Mouse (Mus musculus): ENCODE measurements at regions not wholly inside any gene's neighbourhood (a gene's known extent, or its start where the extent isn't known, plus 50 kb on each side); places are given as distances from the start of the nearest gene placed in this dataset.

DNA sequence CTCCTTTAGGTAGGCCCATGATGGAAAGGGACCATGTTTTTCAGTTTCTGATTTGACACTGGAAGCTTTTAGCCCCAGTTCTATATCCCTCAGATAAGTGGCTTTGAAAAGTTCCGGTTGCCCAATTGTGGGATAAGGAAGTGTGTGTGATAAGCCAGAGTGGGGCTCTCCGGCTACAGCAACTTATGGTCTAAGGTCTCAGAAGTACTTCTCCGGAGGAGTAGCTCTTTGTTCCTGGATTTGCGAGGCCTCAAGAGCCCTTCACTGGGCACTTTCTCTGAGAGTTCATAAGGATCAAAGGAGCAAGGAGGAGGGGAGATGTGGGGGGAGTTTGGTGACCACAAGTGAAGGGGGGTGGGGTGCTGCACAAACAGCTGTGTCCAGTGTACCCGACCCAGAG lies 118.3 kb upstream of the Id2 start:
- TF ChIP-seq CTCF (IDR thresholded peaks at IDR 0.05) = no peak
- no peak for DNase-seq
- Histone ChIP-seq H3K4me3 (no peak overlapping the region), H3K27ac (no peak overlapping the region)
- intact Hi-C loops (cut with DNase I) = no loop called here

DNA sequence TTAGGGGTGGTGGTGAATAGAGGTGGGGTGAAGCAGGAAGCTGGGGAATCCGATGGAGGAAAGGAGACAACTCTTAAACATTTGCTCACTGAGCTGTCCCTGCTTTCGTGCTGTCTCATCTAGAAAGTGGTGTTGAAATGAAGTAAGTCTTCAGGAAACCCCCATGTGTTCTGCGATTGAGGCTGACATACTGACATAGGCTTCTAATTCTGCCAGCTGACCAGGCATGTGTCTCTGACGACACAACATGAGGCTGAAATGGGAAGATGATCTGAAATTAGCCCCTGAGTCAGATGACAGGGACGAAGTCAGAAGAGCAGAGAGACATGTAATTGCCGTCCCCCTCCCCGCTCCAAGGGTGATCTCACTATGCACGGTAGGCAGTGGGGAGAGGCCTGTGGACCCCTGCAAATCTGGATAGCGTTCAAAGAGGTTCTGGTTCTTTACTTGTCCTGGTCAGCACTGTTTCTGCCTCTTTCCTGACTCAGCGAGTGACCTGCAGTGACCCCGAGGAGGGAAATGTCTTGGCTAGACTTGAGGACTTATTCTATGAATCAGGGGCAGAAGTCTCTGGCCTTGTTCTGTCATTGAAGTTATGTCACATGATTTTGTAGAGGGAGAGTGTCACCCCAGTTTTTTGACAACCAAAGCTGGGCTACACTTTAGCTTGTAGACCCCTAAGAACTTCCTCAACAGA lies 117.0 kb upstream of the Id2 start:
- DNase-seq = no peak
- no peak overlapping the region for H3K27ac ChIP-seq
- intact Hi-C loops (cut with DNase I) = no loop called here
- H3K4me3 ChIP-seq = no peak overlapping the region
- TF ChIP-seq CTCF (IDR thresholded peaks at IDR 0.05) = no peak

DNA sequence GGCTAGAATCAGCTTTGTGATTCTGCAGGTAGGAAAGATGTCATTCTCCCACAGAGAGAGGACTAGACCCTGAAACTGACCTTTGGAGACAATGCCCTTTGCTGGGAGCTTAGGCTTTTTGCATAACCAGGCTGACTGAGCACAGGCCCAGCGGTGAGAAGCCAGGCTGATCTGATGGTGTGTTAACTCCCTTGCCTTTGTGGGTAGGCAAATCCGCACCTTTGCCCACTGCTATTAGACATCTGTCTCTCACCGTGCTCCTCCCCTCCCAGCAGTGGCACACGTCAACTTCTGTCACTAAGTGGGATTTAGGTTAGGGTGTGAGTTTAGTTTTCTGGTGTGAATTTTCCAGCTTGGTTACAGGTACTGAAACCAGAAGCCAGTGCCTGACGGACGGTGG lies 114.4 kb upstream of the Id2 start:
- Histone ChIP-seq H3K4me3 (no peak overlapping the region), H3K27ac (no peak overlapping the region)
- no peak for DNase-seq
- no peak for TF ChIP-seq CTCF (IDR thresholded peaks at IDR 0.05)
- intact Hi-C loops (cut with DNase I) = no loop called here

DNA sequence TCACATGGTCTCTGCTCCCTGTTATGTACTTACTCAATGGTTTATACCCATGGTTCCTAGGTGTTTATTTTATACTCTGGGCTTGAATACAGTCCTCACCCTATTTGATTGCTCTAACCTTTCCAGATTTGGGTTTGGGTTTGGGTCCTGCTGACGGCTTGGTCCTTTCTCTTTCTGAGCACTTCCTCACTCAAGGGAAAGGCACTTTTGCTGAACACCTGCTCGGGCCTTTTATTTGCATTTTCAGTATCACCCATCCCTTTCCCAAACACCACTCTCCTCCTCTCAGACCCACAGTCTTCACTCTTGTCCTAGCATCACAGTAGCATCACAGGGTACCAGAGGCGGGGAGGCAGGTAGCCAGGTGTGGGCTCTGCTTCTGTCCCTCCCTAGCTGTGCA lies 113.7 kb upstream of the Id2 start:
- TF ChIP-seq CTCF (IDR thresholded peaks at IDR 0.05) = no peak
- H3K4me3 ChIP-seq = no peak overlapping the region
- H3K27ac ChIP-seq = no peak overlapping the region
- intact Hi-C loops (cut with DNase I) = no loop called here
- no peak for DNase-seq

DNA sequence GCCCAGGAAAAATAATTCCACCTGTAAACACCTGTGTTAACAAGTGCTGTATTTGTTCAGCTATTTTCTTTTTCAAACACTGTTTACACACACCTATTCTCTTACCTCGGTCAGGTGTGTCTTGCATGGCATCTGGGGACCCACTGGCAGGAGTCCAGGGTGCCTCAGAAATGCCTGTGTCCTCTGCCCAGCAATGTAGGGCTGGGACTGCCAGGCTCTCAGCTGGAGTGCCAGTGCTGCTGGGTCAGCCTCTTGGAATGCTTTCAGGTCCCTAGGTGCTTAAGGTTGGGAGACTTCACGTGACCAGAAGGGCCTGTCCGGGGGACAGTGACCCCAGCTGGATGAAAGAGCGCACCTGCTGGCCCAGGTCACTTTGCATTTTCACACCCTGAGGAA lies 112.4 kb upstream of the Id2 start:
- no peak for DNase-seq
- Histone ChIP-seq H3K27ac (no peak overlapping the region), H3K4me3 (no peak overlapping the region)
- intact Hi-C loops (cut with DNase I) = no loop called here
- no peak for TF ChIP-seq CTCF (IDR thresholded peaks at IDR 0.05)

DNA sequence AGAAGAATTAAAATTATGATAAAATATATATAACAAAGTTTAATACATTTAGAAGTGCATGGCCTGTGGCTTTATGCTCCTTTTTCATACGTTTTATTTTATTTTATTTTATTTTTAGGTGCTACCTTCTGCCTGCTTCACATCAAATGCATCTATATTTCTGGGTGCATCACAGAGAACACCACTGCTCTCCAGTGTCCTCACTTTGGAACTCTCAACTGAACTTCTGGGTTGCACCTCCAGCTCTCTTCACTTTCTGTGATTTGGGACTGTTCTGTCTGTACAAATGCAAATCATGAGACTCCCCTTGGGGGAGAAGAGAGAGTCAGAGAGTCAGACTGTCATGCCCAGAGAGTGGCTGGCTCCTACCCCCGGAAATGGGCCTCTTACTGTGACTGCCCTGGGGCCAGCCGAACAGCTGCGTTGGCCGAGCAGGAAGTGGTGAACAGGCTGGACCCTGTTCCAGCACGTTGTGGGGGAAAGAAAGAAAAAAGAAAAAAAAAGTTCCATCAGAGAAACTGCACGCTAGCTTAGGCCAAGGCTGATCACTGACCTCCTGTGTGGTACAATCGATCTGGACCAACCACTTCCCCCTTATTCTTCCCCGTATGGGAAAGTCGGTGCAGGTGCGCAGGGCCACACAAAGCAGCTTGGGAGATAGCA lies 111.9 kb upstream of the Id2 start:
- Histone ChIP-seq H3K4me3 (no peak overlapping the region), H3K27ac (no peak overlapping the region)
- peak; percentile 28 for DNase-seq
- intact Hi-C loops (cut with DNase I) = no loop called here
- no peak for TF ChIP-seq CTCF (IDR thresholded peaks at IDR 0.05)

DNA sequence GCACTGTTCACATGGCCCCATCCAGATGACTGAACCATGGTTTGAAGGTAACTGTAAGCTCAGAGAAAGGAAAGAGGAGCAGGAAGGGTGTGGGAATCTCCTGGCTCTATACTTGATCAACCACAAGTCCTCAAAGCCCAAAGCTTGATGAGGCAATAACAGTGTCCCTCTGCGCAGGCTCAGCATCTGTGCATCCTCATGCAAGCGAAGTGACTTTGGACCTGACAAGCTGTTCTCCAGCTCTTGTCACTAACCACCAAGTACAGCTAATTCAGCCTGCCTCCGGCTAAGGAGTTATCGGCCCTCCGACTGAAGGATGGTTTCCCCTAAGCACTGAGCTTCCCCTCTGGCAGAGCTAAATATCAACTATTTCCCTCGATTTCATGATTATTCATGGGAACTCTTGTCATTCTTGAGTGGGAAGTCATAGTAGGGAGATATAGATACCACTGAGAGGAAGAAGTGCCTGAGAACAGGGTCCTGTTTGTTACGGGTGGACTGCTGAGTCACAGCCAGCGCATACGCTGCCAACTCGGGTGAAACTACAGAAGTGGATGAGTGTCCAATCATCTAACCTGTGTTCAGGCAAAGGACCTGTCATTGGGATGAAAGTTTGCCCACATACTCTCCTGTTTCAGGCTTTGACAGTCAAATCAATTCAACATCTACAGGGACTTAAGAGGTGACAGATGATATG lies 106.6 kb upstream of the Id2 start:
- DNase-seq = no peak
- Histone ChIP-seq H3K27ac (no peak overlapping the region), H3K4me3 (no peak overlapping the region)
- intact Hi-C loops (cut with DNase I) = no loop called here
- TF ChIP-seq CTCF (IDR thresholded peaks at IDR 0.05) = no peak

DNA sequence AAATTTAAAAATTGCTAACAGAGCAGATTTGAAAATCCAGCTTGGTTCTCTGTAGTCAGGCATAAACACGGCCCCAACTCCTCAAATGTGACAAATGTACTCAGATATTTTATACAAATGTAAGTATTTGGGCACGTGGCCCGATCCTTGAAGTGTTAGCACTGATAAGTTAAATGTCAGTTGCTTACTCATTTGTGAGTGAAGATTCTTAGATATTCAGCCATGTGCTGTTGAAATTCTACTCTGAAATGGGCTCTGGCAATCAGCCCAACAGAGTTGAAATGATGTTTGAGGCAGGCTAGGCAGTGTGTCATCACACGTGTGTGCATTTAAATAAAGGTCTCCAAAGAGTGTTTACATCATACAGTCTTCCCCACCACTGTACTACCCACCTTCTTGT lies 103.2 kb upstream of the Id2 start:
- H3K27ac ChIP-seq = no peak overlapping the region
- intact Hi-C loops (cut with DNase I) = no loop called here
- no peak for TF ChIP-seq CTCF (IDR thresholded peaks at IDR 0.05)
- H3K4me3 ChIP-seq = no peak overlapping the region
- no peak for DNase-seq

DNA sequence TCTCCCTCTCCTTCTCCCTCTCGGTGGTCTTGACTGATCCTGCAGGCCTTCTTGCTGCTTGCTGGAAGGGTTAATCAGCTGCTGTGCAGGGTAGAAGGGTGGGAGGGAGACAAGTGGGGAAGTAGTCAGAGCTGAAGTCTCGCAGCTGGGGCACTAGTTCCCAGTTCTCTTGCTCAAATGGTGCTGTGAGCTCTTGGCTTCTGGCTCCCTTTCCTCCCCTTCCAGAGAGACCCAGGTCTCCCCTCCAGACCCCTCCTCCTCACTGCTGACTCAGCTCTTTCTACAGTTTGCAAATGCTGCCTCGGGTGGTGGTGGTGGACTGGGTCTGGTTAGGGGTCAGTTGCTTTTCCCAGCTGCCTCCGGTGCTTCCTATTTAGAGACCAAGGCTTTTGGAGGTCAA lies 100.8 kb upstream of the Id2 start:
- intact Hi-C loops (cut with DNase I) = no loop called here
- DNase-seq = no peak
- TF ChIP-seq CTCF (IDR thresholded peaks at IDR 0.05) = no peak
- Histone ChIP-seq H3K27ac (no peak overlapping the region), H3K4me3 (no peak overlapping the region)

DNA sequence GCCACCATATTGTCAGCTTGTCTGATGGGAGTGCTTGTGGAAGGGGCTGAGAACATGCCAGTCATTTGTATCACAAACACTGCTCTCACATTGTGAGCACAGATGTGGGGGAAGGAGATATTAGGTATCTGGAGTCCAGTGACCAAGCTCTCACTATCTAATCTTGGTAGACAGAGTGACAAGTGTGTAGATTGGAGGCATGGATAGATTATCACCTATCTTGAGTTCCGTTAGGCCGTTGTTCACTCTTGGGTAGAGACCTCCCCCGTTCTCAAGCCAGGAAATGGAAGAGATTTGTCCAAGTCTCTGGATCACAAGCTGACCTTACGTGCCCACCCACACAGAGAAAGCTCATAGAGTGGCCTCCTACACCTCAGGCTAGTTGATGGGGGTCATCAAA lies 99.1 kb upstream of the Id2 start:
- no peak overlapping the region for H3K4me3 ChIP-seq
- no peak for DNase-seq
- no peak for TF ChIP-seq CTCF (IDR thresholded peaks at IDR 0.05)
- intact Hi-C loops (cut with DNase I) = no loop called here
- H3K27ac ChIP-seq = no peak overlapping the region

DNA sequence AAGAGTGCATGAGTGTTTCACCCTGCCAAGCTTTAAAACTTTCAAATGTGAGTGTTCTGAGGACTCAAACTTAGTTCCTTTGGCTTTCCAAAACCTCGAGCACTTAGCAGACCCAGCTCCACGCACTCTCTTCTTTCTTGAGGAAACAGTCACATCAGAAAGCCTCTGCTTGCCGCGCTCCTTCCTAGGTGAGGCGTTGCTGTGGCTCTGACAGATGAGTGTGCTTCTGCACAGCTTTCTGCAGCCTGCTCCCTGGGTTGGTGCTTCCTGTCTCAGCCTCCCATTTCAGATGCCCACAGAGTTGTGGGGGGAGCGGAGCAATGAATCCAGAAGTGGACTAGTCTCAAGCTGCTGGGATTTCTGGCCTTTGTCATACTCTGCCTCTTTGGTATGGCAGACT lies 95.3 kb upstream of the Id2 start:
- DNase-seq = no peak
- H3K4me3 ChIP-seq = no peak overlapping the region
- intact Hi-C loops (cut with DNase I) = no loop called here
- no peak for TF ChIP-seq CTCF (IDR thresholded peaks at IDR 0.05)
- no peak overlapping the region for H3K27ac ChIP-seq

DNA sequence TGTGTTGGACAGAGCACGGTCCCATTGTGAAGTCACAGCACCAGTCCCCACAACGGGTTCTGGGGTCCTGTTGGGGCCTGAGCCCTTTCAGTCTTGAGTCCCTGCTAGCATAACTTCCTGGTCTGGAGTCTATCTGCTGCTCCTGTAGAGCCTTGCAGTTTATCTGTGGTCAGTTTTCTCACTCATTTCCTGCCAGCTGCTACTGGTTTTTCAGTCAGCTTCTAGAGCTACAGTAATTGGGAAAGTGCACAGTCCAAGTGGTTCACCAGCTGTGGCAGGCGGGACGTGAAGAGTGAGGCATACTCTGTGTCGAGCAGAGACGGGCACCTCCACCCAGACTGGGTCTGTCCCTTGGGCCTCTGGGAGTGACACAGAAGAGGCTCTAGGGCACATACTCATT lies 93.4 kb upstream of the Id2 start:
- TF ChIP-seq CTCF (IDR thresholded peaks at IDR 0.05) = no peak
- H3K4me3 ChIP-seq = no peak overlapping the region
- peak overlapping the region; percentile 35; the same call in 1 of the 2 replicates for H3K27ac ChIP-seq
- intact Hi-C loops (cut with DNase I) = no loop called here
- DNase-seq = peak; percentile 44

DNA sequence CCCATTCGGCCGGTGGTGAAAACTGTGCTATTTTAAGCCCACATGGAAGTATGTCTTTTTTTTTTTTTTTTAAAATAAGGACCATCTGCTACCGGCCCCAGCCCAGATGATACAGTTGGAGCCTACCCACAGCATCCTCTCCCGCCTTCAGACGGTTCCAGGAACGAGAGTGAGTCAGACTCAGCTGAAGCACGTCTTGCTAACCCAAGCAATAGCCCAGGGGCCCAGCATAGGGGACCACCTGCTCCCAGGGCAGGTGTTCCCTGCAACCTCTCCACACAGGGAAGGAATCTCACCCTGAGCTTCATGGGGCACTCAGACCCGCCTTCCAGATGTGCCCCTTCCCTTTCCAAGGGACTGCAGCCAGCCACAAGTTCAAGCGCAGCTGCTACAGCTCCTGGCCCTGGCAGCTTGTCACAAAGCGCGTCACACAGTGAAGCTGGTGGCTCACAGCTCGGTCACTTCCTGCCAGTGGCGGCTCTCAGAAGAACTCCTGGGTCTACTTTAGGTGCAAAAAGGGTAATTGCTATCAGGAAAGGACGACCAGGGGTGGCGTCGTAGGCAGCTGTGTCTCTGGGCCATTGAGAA lies 92.3 kb upstream of the Id2 start:
- TF ChIP-seq CTCF (IDR thresholded peaks at IDR 0.05) = no peak
- DNase-seq = peak; percentile 61
- intact Hi-C loops (cut with DNase I) = no loop called here
- no peak overlapping the region for H3K4me3 ChIP-seq
- H3K27ac ChIP-seq = peak overlapping the region; percentile 35; the same call in 1 of the 2 replicates

All from gastrocnemius, adult 2 months (tissue).